ENCODE assay signal across 7 mouse cellular contexts in the genomic region with DNA sequence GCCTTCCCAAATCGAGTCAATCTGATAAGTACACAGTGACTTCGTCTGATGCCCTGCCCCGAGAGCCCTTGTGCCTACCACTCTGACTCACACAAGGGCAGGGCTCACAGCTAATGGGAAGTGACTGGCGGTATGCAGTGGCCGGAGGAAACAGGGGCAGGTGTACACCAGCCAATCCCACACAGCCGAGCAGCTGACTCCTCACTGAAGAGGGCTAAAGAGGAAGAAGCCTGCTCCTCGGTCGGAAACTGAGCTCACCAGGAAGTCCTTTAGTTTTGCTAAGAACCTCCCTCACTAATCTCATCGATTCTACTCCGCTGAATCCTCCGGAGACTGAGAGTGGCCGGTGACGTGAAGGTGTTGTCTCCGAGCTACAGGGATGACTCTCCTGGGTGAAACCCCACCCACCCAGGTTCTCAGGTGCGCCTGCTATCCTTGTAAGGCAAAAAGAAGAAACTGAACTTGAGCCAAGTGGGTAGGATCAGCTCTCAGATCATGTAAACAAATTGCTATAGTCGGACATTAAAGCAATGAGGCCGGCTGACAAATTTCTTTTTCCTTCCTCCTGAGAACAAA. TPM values are rescaled to one million over a fixed set of nuclear protein-coding genes. Genes with fewer than 3 reads are reported as not detected.
A peak's percentile ranks its signal among the peaks of the same experiment; 100 is the strongest.
DNase-seq lines count a peak whose midpoint lies in the region; ATAC-seq and TF ChIP-seq lines count a peak whose summit lies in the region.

No protein-coding gene starts in this region.

- peak overlapping the region; percentile 55 for H3K9ac ChIP-seq in heart, embryonic 12.5 days
- no peak overlapping the region; the same call in 1 of the 2 replicates for H3K9ac ChIP-seq in kidney, embryonic 15.5 days

- peak overlapping the region; percentile 66 for H3K4me2 ChIP-seq in heart, embryonic 12.5 days
- peak overlapping the region; percentile 50 for H3K4me2 ChIP-seq in kidney, embryonic 15.5 days

- no peaks in the 10 kb centered on the region for H3K27me3 ChIP-seq in heart, embryonic 12.5 days (replicated peaks)
- H3K27me3 ChIP-seq in kidney, embryonic 15.5 days = no peaks in the 10 kb centered on the region
- H3K27me3 ChIP-seq in spleen, adult 2 months (ENCODE audit: control insufficient read depth, insufficient read depth, low read length) = no peaks in the 10 kb centered on the region

- peaks cover 64% of the 10 kb centered on the region for H3K4me1 ChIP-seq in heart, embryonic 12.5 days (replicated peaks)
- H3K4me1 ChIP-seq in kidney, embryonic 15.5 days = peaks cover 45% of the 10 kb centered on the region
- peaks cover 2% of the 10 kb centered on the region; the same call in 1 of the 2 replicates for H3K4me1 ChIP-seq in spleen, adult 2 months (ENCODE audit: control insufficient read depth, insufficient read depth, insufficient read length)

- DNase-seq in MN1 (ENCODE audit: low spot score) = peak; percentile 59
- peak; percentile 34 for DNase-seq in brain, adult 2 months (ENCODE audit: low read depth, low spot score)
- DNase-seq in lung, postnatal 25 days (ENCODE audit: low spot score) = peak; percentile 92
- DNase-seq in spleen, adult 2 months (ENCODE audit: low read depth in 1 of 2, low spot score in 2 of 2) = peak; percentile 43 to 62
- no peak for DNase-seq in cerebellum, postnatal 36 days

- 0 out of 2 replicates have a peak, but pooled peaks have one; percentile 8 for TF ChIP-seq POLR2A in spleen, adult 2 months (IDR thresholded peaks at IDR 0.05; ENCODE audit: low read depth, low read length)

- H3K36me3 ChIP-seq in heart, embryonic 12.5 days = no peaks in the 10 kb centered on the region
- no peaks in the 10 kb centered on the region for H3K36me3 ChIP-seq in kidney, embryonic 15.5 days
- no peaks in the 10 kb centered on the region for H3K36me3 ChIP-seq in spleen, adult 2 months (ENCODE audit: control insufficient read depth, insufficient read depth, low read length)

- H3K27ac ChIP-seq in heart, embryonic 12.5 days (ENCODE audit: poor library complexity, severe bottlenecking) = peak overlapping the region; percentile 46; the same call in 1 of the 2 replicates
- H3K27ac ChIP-seq in kidney, embryonic 15.5 days = peak overlapping the region; percentile 73
- peak overlapping the region; percentile 72 for H3K27ac ChIP-seq in spleen, adult 2 months (ENCODE audit: insufficient read depth, low read length)

- peak overlapping the region; percentile 30 for H3K4me3 ChIP-seq in heart, embryonic 12.5 days
- peak overlapping the region; percentile 29 for H3K4me3 ChIP-seq in kidney, embryonic 15.5 days (replicated peaks)
- peak overlapping the region; percentile 55 for H3K4me3 ChIP-seq in spleen, adult 2 months (ENCODE audit: extremely low read depth, insufficient read depth, insufficient read length)

- 9% methylated on average over 17 of the region's 17 CpGs for WGBS in heart, embryonic 12.5 days
- WGBS in kidney, embryonic 15.5 days = 18% methylated on average over 17 of the region's 17 CpGs
- WGBS in spleen, adult 2 months = 2% methylated on average over 17 of the region's 17 CpGs

- peak; percentile 72 for ATAC-seq in heart, embryonic 12.5 days (ENCODE audit: insufficient number of reproducible peaks, low FRiP score)
- peak; percentile 79 for ATAC-seq in kidney, embryonic 15.5 days (replicated peaks; ENCODE audit: low FRiP score)

- TF ChIP-seq CTCF in spleen, adult 2 months (IDR thresholded peaks at IDR 0.05; ENCODE audit: extremely low read depth, insufficient read depth, insufficient read length, insufficient replicate concordance) = no peak

- H3K9me3 ChIP-seq in heart, embryonic 12.5 days (replicated peaks) = no peaks in the 10 kb centered on the region
- H3K9me3 ChIP-seq in kidney, embryonic 15.5 days (replicated peaks) = no peaks in the 10 kb centered on the region

RNA-seq across cellular contexts. Expression of a gene that starts 58.2 kb away (rescaled TPM):
- polyA plus RNA-seq in heart, embryonic 12.5 days (2016; fragmentation: Nextera tagmentation; extraction: Ambion mirVana) = 31.9 and 33.8 TPM in 2 replicates
- polyA plus RNA-seq in kidney, embryonic 15.5 days (2015; fragmentation: Nextera tagmentation; extraction: Ambion mirVana) = 31.3 and 31.4 TPM in 2 replicates
- polyA plus RNA-seq in spleen, adult 2 months (2012; rRNA removed) = 2.4 and 3.6 TPM in 2 replicates

Comparison
In these comparisons a context has a peak if more than half of its experiments do, and no peak if none do; other contexts are left out.
1. DNase-seq: peak in MN1 (single experiment), brain, adult 2 months (single experiment), lung, postnatal 25 days (single experiment) and spleen, adult 2 months (2 of 2); none in cerebellum, postnatal 36 days (0 of 2).
2. Peak in every context shown above with its lines, with median percentiles within 50 percentile points of each other: H3K27ac ChIP-seq and H3K4me3 ChIP-seq.